Mouse (Mus musculus) thymus, postnatal 0 days (tissue): ENCODE measurements around the gene Sde2. TPM values are rescaled to one million over a fixed set of nuclear protein-coding genes. Genes with fewer than 3 reads are reported as not detected.

Experiments
- polyA plus RNA-seq: library from polyadenylated mRNA; unstranded; fragments of >200 nt; fragmentation: Nextera tagmentation; extraction: Ambion mirVana; gene quantifications from 2 replicates; pipeline ENCODE4 v1.2.1, GENCODE M21; 2015

Sde2 gene
- polyA plus RNA-seq, 1 experiment from 2014 or later, result 38.7 TPM

Other genes starting within 250 kb of the Sde2 start
- 22.6 and 22.9 TPM in 2 replicates for gene Lin9, start 210.0 kb upstream of the Sde2 start, polyA plus RNA-seq
- 0.54 and 0.55 TPM in 2 replicates for gene Mixl1, start 154.1 kb upstream of the Sde2 start, polyA plus RNA-seq
- gene Acbd3, start 125.1 kb upstream of the Sde2 start, polyA plus RNA-seq, result 15.2 and 19.5 TPM in 2 replicates
- gene H3f3a, start 37.2 kb upstream of the Sde2 start, polyA plus RNA-seq, result 2,900 and 2,949 TPM in 2 replicates
- gene Lefty2, start 42.0 kb downstream of the Sde2 start, polyA plus RNA-seq, result 0.86 and 0.98 TPM in 2 replicates
- gene Pycr2, start 53.2 kb downstream of the Sde2 start, polyA plus RNA-seq, result 142 and 147 TPM in 2 replicates
- gene Lefty1, start 83.9 kb downstream of the Sde2 start, polyA plus RNA-seq, result 1.7 and 2.9 TPM in 2 replicates
- 13.8 and 14.4 TPM in 2 replicates for gene Tmem63a, start 91.2 kb downstream of the Sde2 start, polyA plus RNA-seq
- 12.7 and 15.2 TPM in 2 replicates for gene Ephx1, start 169.8 kb downstream of the Sde2 start, polyA plus RNA-seq
- 0.25 and 0.32 TPM in 2 replicates for gene 9130409I23Rik, start 200.1 kb downstream of the Sde2 start, polyA plus RNA-seq